Mouse (Mus musculus) hindbrain, embryonic 14.5 days (tissue): ENCODE results near the gene Tubb4b. TPM values are rescaled to one million over a fixed set of nuclear protein-coding genes. Genes with fewer than 3 reads are reported as not detected.

Source experiments
- ATAC-seq: fragments of 200-750 bp; cut with Nextera tagmentation; 2 replicates; pipeline ENCODE4 v1.8.0; 2017; ENCODE audit warnings: moderate number of reproducible peaks, mild to moderate bottlenecking, moderate TSS enrichment, moderate library complexity; ENCODE audit not compliant: low FRiP score
- DNase-seq: peaks from one replicate; pipeline ENCODE4 v3.0.0-alpha.2; 2015; ENCODE audit warnings: low spot score
- H3K27ac ChIP-seq: fragments of 300-500 bp; sonication (generic); 2 replicates; pipeline ENCODE4 v1.5.1; 2014; ENCODE audit warnings: mild to moderate bottlenecking, moderate library complexity
- H3K27me3 ChIP-seq: fragments of 300-500 bp; sonication (generic); 2 replicates; pipeline ENCODE4 v1.6.1; 2014; ENCODE audit warnings: mild to moderate bottlenecking, low read length, mixed read lengths; ENCODE audit not compliant: control insufficient read depth, insufficient read depth
- H3K36me3 ChIP-seq: fragments of 300-500 bp; sonication (generic); replicated peaks from 2 replicates; pipeline ENCODE4 v1.6.1; 2014; ENCODE audit not compliant: control insufficient read depth, insufficient read depth
- H3K4me1 ChIP-seq: fragments of 300-500 bp; sonication (generic); replicated peaks from 2 replicates; pipeline ENCODE4 v1.6.1; 2014; ENCODE audit warnings: antibody characterized with exemption, low read length, mixed read lengths; ENCODE audit not compliant: control insufficient read depth, insufficient read depth
- H3K4me2 ChIP-seq: fragments of 300-500 bp; sonication (generic); replicated peaks from 2 replicates; pipeline ENCODE4 v1.6.1; 2014; ENCODE audit warnings: mild to moderate bottlenecking, moderate library complexity
- H3K4me3 ChIP-seq: fragments of 300-500 bp; sonication (generic); replicated peaks from 2 replicates; pipeline ENCODE4 v1.5.1; 2014; ENCODE audit warnings: mild to moderate bottlenecking, low read length
- H3K9ac ChIP-seq: fragments of 300-500 bp; sonication (generic); 2 replicates; pipeline ENCODE4 v1.6.1; 2014
- H3K9me3 ChIP-seq: fragments of 300-500 bp; sonication (generic); 2 replicates; pipeline ENCODE4 v1.6.1; 2016; ENCODE audit warnings: low read length; ENCODE audit not compliant: control insufficient read depth
- WGBS: fragments of 180-500 bp; shearing (Covaris S2); extraction: QIAGEN DNeasy Blood & Tissue Kit; methylation state at CpG from one replicate; pipeline ENCODE4 v1.1.7; 2014; 5-methylcytosine and 5-hydroxymethylcytosine counted together
- polyA plus RNA-seq: library from polyadenylated mRNA; unstranded; fragments of >200 nt; fragmentation: Nextera tagmentation; extraction: Ambion mirVana; gene quantifications from 2 replicates; pipeline ENCODE4 v1.2.1, GENCODE M21; 2014

Gene Tubb4b
- polyA plus RNA-seq, 1 experiment from 2014 or later = 382 TPM

DNA sequence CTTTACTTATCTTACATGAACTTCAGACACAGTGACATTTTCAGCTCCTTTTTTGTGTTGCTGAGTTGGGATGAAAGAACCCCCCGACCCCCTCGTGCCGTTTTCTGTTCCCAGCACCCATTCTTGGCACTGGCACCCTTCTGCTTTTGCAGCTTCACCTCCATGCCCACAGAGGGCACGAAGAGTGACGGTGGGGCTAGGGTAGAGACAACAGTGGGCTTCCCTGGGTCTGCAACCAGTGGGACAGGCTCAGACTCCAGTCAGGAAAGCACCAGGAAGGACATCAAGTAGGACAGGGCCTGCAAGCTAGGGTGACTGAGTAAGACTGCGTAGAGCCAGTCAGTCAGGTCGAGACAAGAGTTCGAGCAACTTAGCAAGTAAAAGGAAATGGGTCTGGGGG lies 15.8 kb upstream of the Tubb4b start:
- WGBS = 48% methylated on average over 8 of the region's 8 CpGs
- Histone ChIP-seq H3K9me3 (no peaks in the 10 kb centered on the region), H3K4me3 (peak overlapping the region; percentile 72), H3K27me3 (peaks cover 6% of the 10 kb centered on the region; the same call in 1 of the 2 replicates), H3K4me2 (peak overlapping the region; percentile 86), H3K4me1 (peaks cover 22% of the 10 kb centered on the region), H3K36me3 (peaks cover 15% of the 10 kb centered on the region), H3K9ac (peak overlapping the region; percentile 87; the same call in 1 of the 2 replicates), H3K27ac (peak overlapping the region; percentile 60)
- DNase-seq = no peak
- ATAC-seq = no peak

DNA sequence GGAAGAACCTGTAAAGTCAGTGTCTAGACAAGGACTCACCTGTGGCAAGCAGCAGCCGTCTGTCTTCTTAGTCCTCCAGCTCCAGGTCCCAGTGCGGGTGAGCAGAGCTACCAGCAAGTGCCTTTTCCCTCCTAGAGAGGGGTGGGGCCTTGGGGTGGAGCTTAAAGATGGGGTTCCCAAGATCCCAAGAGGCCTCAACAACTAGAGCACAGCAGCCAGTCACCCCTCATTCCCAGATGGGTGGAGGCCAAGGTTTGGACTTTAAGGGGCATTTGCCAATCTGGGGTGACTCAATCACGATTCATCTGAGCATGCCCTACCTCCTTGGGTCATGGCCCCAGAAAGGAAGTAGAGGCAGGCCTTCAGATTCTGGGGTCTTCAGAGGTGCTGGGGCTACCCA lies 15.3 kb upstream of the Tubb4b start:
- 87% methylated on average over 3 of the region's 3 CpGs for WGBS
- Histone ChIP-seq H3K9ac (no peak overlapping the region), H3K27ac (no peak overlapping the region), H3K36me3 (peaks cover 9% of the 10 kb centered on the region), H3K27me3 (peaks cover 6% of the 10 kb centered on the region; the same call in 1 of the 2 replicates), H3K4me3 (no peak overlapping the region), H3K4me1 (peaks cover 22% of the 10 kb centered on the region), H3K4me2 (no peak overlapping the region), H3K9me3 (no peaks in the 10 kb centered on the region)
- DNase-seq (no peak), ATAC-seq (no peak)

- H3K4me1 ChIP-seq = peaks cover 22% of the 10 kb centered on the region
Measured at GRCm38 (mm10) chr2:25238106-25238505, 13.6 kb upstream of the Tubb4b start.

GRCm38 (mm10) chr2:25237522-25237921 lies 13.0 kb upstream of the Tubb4b start:
- 75% methylated on average over 4 of the region's 4 CpGs for WGBS
- Histone ChIP-seq H3K4me2 (no peak overlapping the region), H3K27ac (no peak overlapping the region), H3K9me3 (no peaks in the 10 kb centered on the region), H3K4me1 (peaks cover 16% of the 10 kb centered on the region), H3K4me3 (no peak overlapping the region), H3K36me3 (no peaks in the 10 kb centered on the region), H3K27me3 (peaks cover 6% of the 10 kb centered on the region; the same call in 1 of the 2 replicates), H3K9ac (no peak overlapping the region)
- ATAC-seq (no peak), DNase-seq (no peak)

More at GRCm38 (mm10) chr2:25238106-25238505, 13.6 kb upstream of the Tubb4b start:
- H3K9ac ChIP-seq = no peak overlapping the region
- H3K27ac ChIP-seq = no peak overlapping the region
- H3K36me3 ChIP-seq = no peaks in the 10 kb centered on the region
- H3K4me2 ChIP-seq = no peak overlapping the region
- peaks cover 6% of the 10 kb centered on the region; the same call in 1 of the 2 replicates for H3K27me3 ChIP-seq
- no peaks in the 10 kb centered on the region for H3K9me3 ChIP-seq
- ATAC-seq = no peak
- no peak overlapping the region for H3K4me3 ChIP-seq
- DNase-seq = no peak

DNA sequence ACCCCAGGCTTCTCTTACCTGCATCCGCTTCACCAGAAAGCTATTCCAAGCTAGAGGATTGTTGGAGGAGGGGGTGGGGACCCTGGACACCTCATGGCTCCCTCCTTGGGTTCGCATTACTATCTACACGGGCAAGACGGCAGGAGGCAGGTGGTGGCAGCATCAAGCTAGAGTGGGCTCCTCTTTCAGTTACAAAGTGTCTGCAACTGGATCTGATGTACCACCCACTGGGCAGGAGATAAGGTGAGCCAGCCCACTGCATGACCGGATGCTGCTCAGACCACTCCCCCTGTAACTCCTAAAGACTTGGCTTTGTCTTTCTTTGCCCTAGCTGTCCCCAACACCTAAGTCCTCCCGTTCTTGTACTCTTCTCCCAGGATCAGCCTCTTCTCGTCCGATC lies 12.1 kb upstream of the Tubb4b start, which contains the start of gene Rnf224:
Gene Rnf224 (minus strand): TSS at position 174 of the 400 bp plus-strand sequence.
- H3K36me3 ChIP-seq = no peaks in the 10 kb centered on the region
- no peak for ATAC-seq
- H3K27ac ChIP-seq = no peak within 1 kb of the TSS
- no peak within 1 kb of the TSS for H3K9ac ChIP-seq
- peaks cover 8% of the 10 kb centered on the region for H3K4me1 ChIP-seq
- peaks cover 6% of the 10 kb centered on the region; the same call in 1 of the 2 replicates for H3K27me3 ChIP-seq
- H3K4me2 ChIP-seq = no peak within 1 kb of the TSS
- WGBS = 49% methylated on average over 8 of the region's 8 CpGs
- no peaks in the 10 kb centered on the region for H3K9me3 ChIP-seq
- DNase-seq = no peak
- H3K4me3 ChIP-seq = no peak within 1 kb of the TSS

DNA sequence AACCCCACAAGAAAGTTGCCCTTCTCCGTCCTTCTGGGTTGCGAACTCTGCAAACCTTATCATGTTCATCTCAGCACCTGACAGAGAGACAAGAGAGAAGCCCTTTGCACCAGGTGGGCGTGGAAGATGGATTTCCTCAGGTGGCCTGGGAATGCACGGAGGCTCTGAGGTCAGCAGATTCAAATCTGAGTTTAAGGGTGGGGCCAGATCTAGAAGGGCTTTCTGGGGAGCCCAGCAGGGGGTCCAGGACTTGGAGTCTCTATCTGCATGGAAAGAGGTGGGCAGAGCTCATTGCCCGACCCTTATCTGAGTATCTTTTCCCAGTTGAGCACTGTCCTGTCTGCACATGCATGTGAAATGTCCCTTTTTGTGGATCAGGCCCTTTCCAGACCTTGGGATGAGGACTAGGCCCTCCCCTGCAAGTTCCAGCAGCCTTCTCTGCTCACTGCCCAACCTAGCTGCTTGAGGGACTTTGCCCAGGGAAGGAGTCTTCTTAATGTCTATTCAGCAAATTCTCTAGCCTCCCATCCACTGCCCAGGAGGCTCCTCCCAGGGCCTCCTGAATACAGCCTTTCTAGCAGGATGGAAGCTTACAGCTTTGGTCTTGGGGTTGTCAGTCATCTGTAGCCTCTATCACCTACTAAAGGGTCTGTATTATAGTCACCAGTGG lies 10.2 kb upstream of the Tubb4b start:
- Histone ChIP-seq H3K4me1 (no peaks in the 10 kb centered on the region), H3K4me3 (no peak overlapping the region), H3K9me3 (no peaks in the 10 kb centered on the region), H3K27me3 (peaks cover 6% of the 10 kb centered on the region; the same call in 1 of the 2 replicates), H3K36me3 (no peaks in the 10 kb centered on the region), H3K27ac (no peak overlapping the region), H3K9ac (no peak overlapping the region), H3K4me2 (no peak overlapping the region)
- ATAC-seq (no peak), DNase-seq (no peak)
- WGBS = 75% methylated on average over 5 of the region's 5 CpGs

GRCm38 (mm10) chr2:25234050-25234449 lies 9.5 kb upstream of the Tubb4b start, which contains the start of gene Slc34a3:
Gene Slc34a3, minus strand, starts transcription at chr2:25234364.
- H3K9ac ChIP-seq = no peak within 1 kb of the TSS
- H3K27me3 ChIP-seq = peaks cover 6% of the 10 kb centered on the region; the same call in 1 of the 2 replicates
- H3K4me1 ChIP-seq = 0 out of 2 replicates have a peak, but pooled peaks cover under 1% of the 10 kb centered on the region
- no peaks in the 10 kb centered on the region for H3K9me3 ChIP-seq
- no peak within 1 kb of the TSS for H3K4me3 ChIP-seq
- ATAC-seq = no peak
- no peak within 1 kb of the TSS for H3K27ac ChIP-seq
- H3K4me2 ChIP-seq = no peak within 1 kb of the TSS
- no peak for DNase-seq
- H3K36me3 ChIP-seq = no peaks in the 10 kb centered on the region
- WGBS = 83% methylated on average over 3 of the region's 3 CpGs

DNA sequence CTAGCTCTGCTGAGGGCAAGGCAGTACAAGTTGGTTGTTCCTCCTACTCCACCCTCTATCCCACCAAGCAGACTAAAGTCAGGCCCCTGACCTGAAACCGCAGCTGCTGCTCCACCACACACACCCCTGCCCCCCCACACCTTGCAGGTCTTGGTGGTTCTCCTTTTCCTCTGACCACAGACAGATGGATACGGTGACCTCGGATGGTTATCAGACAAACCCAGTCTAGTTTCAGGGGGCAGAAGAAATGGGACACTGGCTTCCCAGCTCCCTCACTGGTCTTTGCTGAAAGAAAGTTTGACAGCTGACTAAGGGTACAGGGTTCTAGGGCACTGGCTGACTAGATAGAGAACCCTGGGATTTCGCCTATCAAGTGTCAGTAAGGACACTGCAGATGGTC lies 8.9 kb upstream of the Tubb4b start:
- no peak overlapping the region for H3K4me2 ChIP-seq
- no peak overlapping the region for H3K4me3 ChIP-seq
- no peaks in the 10 kb centered on the region for H3K9me3 ChIP-seq
- ATAC-seq (no peak), DNase-seq (no peak)
- peaks cover 6% of the 10 kb centered on the region; the same call in 1 of the 2 replicates for H3K27me3 ChIP-seq
- H3K4me1 ChIP-seq = 0 out of 2 replicates have a peak, but pooled peaks cover 3% of the 10 kb centered on the region
- no peak overlapping the region for H3K9ac ChIP-seq
- no peak overlapping the region for H3K27ac ChIP-seq
- H3K36me3 ChIP-seq = no peaks in the 10 kb centered on the region
- WGBS = 79% methylated on average over 4 of the region's 4 CpGs

DNA sequence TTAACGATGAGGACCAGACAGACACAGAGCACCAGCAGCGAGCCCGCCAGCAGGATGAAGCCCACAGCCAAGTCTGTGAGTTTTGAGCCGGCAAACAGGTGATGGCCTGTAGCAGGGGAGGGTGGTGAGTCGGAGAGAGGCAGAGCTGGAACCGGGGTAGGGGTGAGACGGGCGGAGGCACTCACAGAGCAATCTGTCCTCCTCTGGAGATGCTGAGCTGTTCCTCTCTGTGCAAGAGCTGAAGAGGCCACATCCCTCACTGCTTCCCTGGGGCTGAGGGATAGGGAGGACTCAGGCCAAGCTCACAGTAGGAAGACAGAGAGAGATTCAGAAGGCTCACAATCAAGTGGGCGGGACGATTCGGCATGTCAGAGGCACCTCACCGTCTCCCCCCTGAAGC lies 6.5 kb upstream of the Tubb4b start:
- no peaks in the 10 kb centered on the region for H3K9me3 ChIP-seq
- ATAC-seq (no peak), DNase-seq (no peak)
- no peaks in the 10 kb centered on the region; the same call in 1 of the 2 replicates for H3K27me3 ChIP-seq
- H3K4me2 ChIP-seq = no peak overlapping the region
- no peak overlapping the region for H3K4me3 ChIP-seq
- 60% methylated on average over 12 of the region's 12 CpGs for WGBS
- H3K27ac ChIP-seq = no peak overlapping the region
- H3K36me3 ChIP-seq = no peaks in the 10 kb centered on the region
- no peak overlapping the region for H3K9ac ChIP-seq
- H3K4me1 ChIP-seq = 0 out of 2 replicates have a peak, but pooled peaks cover 3% of the 10 kb centered on the region
